Mouse (Mus musculus) layer of hippocampus, adult 11-12 months (tissue): Measurements from ENCODE around the gene Gm614.
A peak's percentile ranks its signal among the peaks of the same experiment; 100 is the strongest.

Experiments used
- DNase-seq: peaks from one replicate; pipeline ENCODE4 v3.0.0; 2022; ENCODE audit warnings: low spot score

Gm614 gene

GRCm38 (mm10) chrX:101256603-101257002 is 7.2 kb downstream of the Gm614 start:
- DNase-seq = no peak

- no peak for DNase-seq
Measured at GRCm38 (mm10) chrX:101254740-101255139, 9.1 kb downstream of the Gm614 start.

GRCm38 (mm10) chrX:101253952-101254729 is 9.7 kb downstream of the Gm614 start, which contains the start of gene Foxo4:
Foxo4 (plus strand) TSS chrX:101254528.
- DNase-seq = peak; percentile 90

- DNase-seq = no peak
Measured at GRCm38 (mm10) chrX:101245011-101245410, 18.8 kb downstream of the Gm614 start.

- DNase-seq = no peak
Measured at GRCm38 (mm10) chrX:101222796-101223162, 41.0 kb downstream of the Gm614 start.

DNA sequence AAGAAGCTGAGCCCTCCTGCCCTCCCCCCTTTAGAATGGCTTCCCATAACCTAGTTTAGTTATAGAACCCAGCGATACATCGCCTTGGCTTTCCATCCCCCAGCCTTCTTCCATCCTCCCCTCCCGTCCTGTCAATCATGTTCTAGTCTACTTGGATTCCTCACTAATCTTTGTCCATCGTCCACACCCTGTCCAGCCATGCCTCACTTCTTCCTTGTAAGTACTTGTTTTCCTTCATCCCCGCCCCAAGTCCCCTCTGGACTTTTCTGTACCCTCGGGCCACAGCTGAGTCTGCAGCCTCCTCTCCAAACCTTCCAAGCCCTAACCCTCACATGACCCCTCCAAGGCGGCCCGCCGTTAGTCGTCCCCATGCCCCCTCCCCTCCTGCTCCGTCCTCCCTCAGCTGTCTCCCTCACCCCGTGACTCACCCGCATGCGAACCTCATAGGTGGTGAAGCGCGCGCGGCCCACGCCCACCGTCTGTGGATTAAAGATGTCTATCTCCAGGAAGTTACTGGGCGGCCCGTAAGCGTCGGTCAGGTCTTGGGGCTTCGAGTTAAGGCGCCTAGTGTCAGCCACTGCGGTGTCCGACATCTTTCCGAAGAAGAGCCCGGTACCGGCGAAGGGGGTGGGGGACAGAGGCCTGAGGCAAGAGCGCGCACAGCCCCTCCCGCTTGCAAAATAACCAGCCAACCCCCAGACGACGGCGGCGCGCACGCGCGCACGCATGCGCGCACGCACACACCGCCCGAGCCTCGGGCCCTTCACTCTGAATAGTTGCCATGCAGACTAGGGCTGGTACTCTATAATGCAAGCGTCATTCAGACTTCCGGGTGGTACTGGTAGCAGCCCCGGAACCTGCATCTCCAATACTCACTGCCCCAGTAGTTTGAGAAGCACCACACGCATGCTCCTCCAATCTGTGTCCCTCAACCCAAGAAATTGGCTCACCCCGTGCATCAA is 41.7 kb downstream of the Gm614 start, which contains the start of gene Snx12:
Gene Snx12 (minus strand): TSS at position 730 of the 962 bp plus-strand sequence.
- peak; percentile 94 for DNase-seq
